Comparison of ENCODE assay signal across 18 mouse cellular contexts in the genomic region with DNA sequence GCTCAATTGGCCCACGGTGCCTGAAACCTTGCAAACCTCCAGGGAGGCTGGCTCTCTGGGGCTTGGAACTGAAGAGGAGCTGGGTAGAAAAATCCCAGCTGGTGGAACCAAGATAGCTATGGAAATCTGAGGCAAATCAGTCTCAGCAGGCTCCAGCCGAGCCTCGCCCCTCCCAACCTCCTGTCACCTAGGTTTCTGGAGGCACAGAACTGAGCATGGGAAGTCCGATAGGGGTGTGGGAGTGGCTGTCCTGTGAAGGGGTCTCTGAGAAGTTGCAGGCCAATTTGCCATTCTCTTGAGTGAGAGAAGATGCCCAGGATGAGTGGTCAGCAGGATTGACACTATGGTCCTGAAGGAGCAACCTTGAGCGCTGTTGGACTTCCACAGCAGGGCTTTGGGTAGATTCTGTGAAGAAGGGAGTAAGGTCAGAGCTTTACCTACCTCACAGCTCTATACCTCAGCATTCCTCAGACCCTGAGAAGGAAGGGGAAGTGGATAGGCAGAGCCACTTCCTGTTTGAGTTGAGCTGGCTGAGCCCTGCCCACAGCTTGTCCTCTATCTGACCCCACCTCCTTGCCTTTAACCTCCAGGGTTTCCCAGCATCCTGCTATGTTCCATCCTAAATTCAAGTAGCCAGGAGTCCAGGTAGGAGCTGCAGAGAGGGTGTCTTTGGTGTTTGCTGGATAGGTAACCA. TPM values are rescaled to one million over a fixed set of nuclear protein-coding genes. Genes with fewer than 3 reads are reported as not detected.
DNase-seq lines count a peak whose midpoint lies in the region; ATAC-seq and TF ChIP-seq lines count a peak whose summit lies in the region.
"Had no signal": no experiment of that assay in that cellular context is flagged by ENCODE, and none has a peak within 500 bp of the region (broad histone marks: within the 10 kb centered on the region; RNA-seq: fewer than 3 reads in every experiment).

No protein-coding gene starts in this region.

- TF ChIP-seq RAD21 in MEL (IDR thresholded peaks at IDR 0.05; ENCODE audit: low read depth, low read length), result no peak

- H3K9me3 ChIP-seq in MEL (replicated peaks; ENCODE audit: insufficient read depth, low read length), result no peaks in the 10 kb centered on the region
- no peaks in the 10 kb centered on the region for H3K9me3 ChIP-seq in intestine, postnatal 0 days (ENCODE audit: control insufficient read depth)
- no peaks in the 10 kb centered on the region for H3K9me3 ChIP-seq in stomach, postnatal 0 days (ENCODE audit: control insufficient read depth, low read length)
- H3K9me3 ChIP-seq in kidney, embryonic 15.5 days (replicated peaks), result no peaks in the 10 kb centered on the region
- no peaks in the 10 kb centered on the region for H3K9me3 ChIP-seq in forebrain, embryonic 10.5 days
- H3K9me3 ChIP-seq: liver, embryonic 13.5 days; midbrain, embryonic 10.5 days had no signal

- H3K4me1 ChIP-seq in thymus, adult 2 months (replicated peaks; ENCODE audit: control insufficient read depth, insufficient read depth, low read length), result peaks cover 54% of the 10 kb centered on the region
- peaks cover 0 to 14% of the 10 kb centered on the region in 2 experiments; a peak in 3 of 4 replicates for H3K4me1 ChIP-seq in MEL (ENCODE audit: control insufficient read depth in 1 of 2, insufficient read depth in 2 of 2, low read length in 2 of 2)
- H3K4me1 ChIP-seq in intestine, postnatal 0 days (replicated peaks; ENCODE audit: control insufficient read depth, insufficient read depth, low read length), result no peaks in the 10 kb centered on the region
- peaks cover 4% of the 10 kb centered on the region; the same call in 1 of the 2 replicates for H3K4me1 ChIP-seq in stomach, postnatal 0 days (replicated peaks; ENCODE audit: control insufficient read depth, insufficient read depth)
- H3K4me1 ChIP-seq in kidney, embryonic 15.5 days, result peaks cover 32% of the 10 kb centered on the region
- peaks cover 37% of the 10 kb centered on the region for H3K4me1 ChIP-seq in forebrain, embryonic 10.5 days
- H3K4me1 ChIP-seq: liver, embryonic 13.5 days had no signal

- H3K4me2 ChIP-seq in intestine, postnatal 0 days (replicated peaks; ENCODE audit: low read depth), result peak overlapping the region; percentile 24; the same call in 1 of the 2 replicates
- H3K4me2 ChIP-seq in stomach, postnatal 0 days (replicated peaks; ENCODE audit: low read depth), result 0 out of 2 replicates have a peak overlapping the region, but pooled peaks have one; percentile 17
- no peak overlapping the region for H3K4me2 ChIP-seq in kidney, embryonic 15.5 days
- H3K4me2 ChIP-seq: hindbrain, embryonic 14.5 days; liver, embryonic 13.5 days had no signal

- no peak for DNase-seq in thymus, adult 2 months
- no peak for DNase-seq in thymus, postnatal 25 days
- peak; percentile 72 for DNase-seq in MEL (ENCODE audit: low read depth, low spot score)
- peak; percentile 66 for DNase-seq in stomach, postnatal 0 days (ENCODE audit: low spot score)
- no peak for DNase-seq in forebrain, embryonic 10.5 days (ENCODE audit: extremely low spot score, low spot score)
- DNase-seq: cerebellum, postnatal 14 days; kidney, postnatal 4 days; liver, embryonic 13.5 days; right cerebral cortex, postnatal 14 days had no signal

- peak; percentile 28; the same call in 1 of the 2 replicates for ATAC-seq in intestine, postnatal 0 days
- ATAC-seq in stomach, postnatal 0 days (ENCODE audit: low FRiP score, low TSS enrichment), result peak; percentile 84
- ATAC-seq in kidney, embryonic 15.5 days (replicated peaks; ENCODE audit: low FRiP score), result no peak
- ATAC-seq in erythroblast, adult 5-6 weeks (replicated peaks; ENCODE audit: low FRiP score, poor library complexity, severe bottlenecking), result no peak
- ATAC-seq: Patski had no signal

- H3K36me3 ChIP-seq in thymus, adult 2 months (ENCODE audit: control insufficient read depth, insufficient read depth, low read length), result no peaks in the 10 kb centered on the region
- H3K36me3 ChIP-seq in MEL (ENCODE audit: control insufficient read depth in 1 of 2, insufficient read depth in 2 of 2, low read length in 2 of 2), result peaks cover 0 to 7% of the 10 kb centered on the region in 2 experiments; a peak in 2 of 4 replicates
- H3K36me3 ChIP-seq in intestine, postnatal 0 days (ENCODE audit: control insufficient read depth, insufficient read depth), result no peaks in the 10 kb centered on the region
- H3K36me3 ChIP-seq in stomach, postnatal 0 days (ENCODE audit: control insufficient read depth, insufficient read depth, low read length), result no peaks in the 10 kb centered on the region
- H3K36me3 ChIP-seq in kidney, embryonic 15.5 days, result no peaks in the 10 kb centered on the region
- H3K36me3 ChIP-seq in forebrain, embryonic 10.5 days (replicated peaks), result no peaks in the 10 kb centered on the region
- H3K36me3 ChIP-seq: liver, embryonic 13.5 days; midbrain, embryonic 10.5 days had no signal

- H3K79me2 ChIP-seq in MEL (ENCODE audit: control insufficient read depth, insufficient read depth, low read length, poor library complexity), result no peaks in the 10 kb centered on the region

- H3K27me3 ChIP-seq in thymus, adult 2 months (ENCODE audit: control insufficient read depth, insufficient read depth, low read length), result no peaks in the 10 kb centered on the region
- H3K27me3 ChIP-seq in MEL (ENCODE audit: control insufficient read depth in 1 of 2, insufficient read depth in 2 of 2, low read length in 2 of 2), result no peaks in the 10 kb centered on the region
- no peaks in the 10 kb centered on the region for H3K27me3 ChIP-seq in intestine, postnatal 0 days (replicated peaks; ENCODE audit: control insufficient read depth, insufficient read depth, low read length)
- H3K27me3 ChIP-seq in stomach, postnatal 0 days (ENCODE audit: control insufficient read depth, insufficient read depth, low read length), result no peaks in the 10 kb centered on the region
- H3K27me3 ChIP-seq in kidney, embryonic 15.5 days, result no peaks in the 10 kb centered on the region
- H3K27me3 ChIP-seq in forebrain, embryonic 10.5 days (ENCODE audit: poor library complexity, severe bottlenecking), result no peaks in the 10 kb centered on the region
- H3K27me3 ChIP-seq: liver, embryonic 13.5 days; Patski had no signal

- 0 out of 4 replicates have a peak, but pooled peaks of 1 of the 2 experiments have one; percentile 45 for TF ChIP-seq EP300 in MEL (IDR thresholded peaks at IDR 0.05; ENCODE audit: low read depth in 1 of 2, low read length in 2 of 2)
- TF ChIP-seq EP300 in stomach, postnatal 0 days (optimal IDR thresholded peaks at IDR 0.05), result no peak

- no peak for TF ChIP-seq CTCF in thymus, adult 2 months (IDR thresholded peaks at IDR 0.05; ENCODE audit: borderline replicate concordance, control insufficient read depth, extremely low read depth, insufficient read depth, low read length, poor library complexity)
- no peak for TF ChIP-seq CTCF in MEL (IDR thresholded peaks at IDR 0.05 in 2 of 3, conservative IDR thresholded peaks at IDR 0.05 in 1 of 3; ENCODE audit: control insufficient read depth in 1 of 3, insufficient read depth in 1 of 3, low read depth in 2 of 3, low read length in 3 of 3, poor library complexity in 1 of 3, severe bottlenecking in 1 of 3)
- TF ChIP-seq CTCF in intestine, postnatal 0 days (IDR thresholded peaks at IDR 0.05; ENCODE audit: low read depth), result no peak
- TF ChIP-seq CTCF in stomach, postnatal 0 days (IDR thresholded peaks at IDR 0.05; ENCODE audit: low read depth), result no peak

- H3K9ac ChIP-seq in MEL (ENCODE audit: control insufficient read depth, low read depth, low read length, poor library complexity, severe bottlenecking), result peak overlapping the region; percentile 32; the same call in 1 of the 2 replicates
- no peak overlapping the region for H3K9ac ChIP-seq in intestine, postnatal 0 days (ENCODE audit: low read depth, low read length)
- H3K9ac ChIP-seq in stomach, postnatal 0 days (ENCODE audit: low read length), result 0 out of 2 replicates have a peak overlapping the region, but pooled peaks have one; percentile 2
- no peak overlapping the region for H3K9ac ChIP-seq in kidney, embryonic 15.5 days
- H3K9ac ChIP-seq: hindbrain, embryonic 14.5 days; liver, embryonic 13.5 days had no signal

- H3K4me3 ChIP-seq in thymus, adult 2 months (ENCODE audit: control insufficient read depth, insufficient read depth, low read length), result no peak overlapping the region
- peak overlapping the region; percentile 25 to 26; a peak in 2 of 4 replicates for H3K4me3 ChIP-seq in MEL (ENCODE audit: control insufficient read depth in 1 of 2, insufficient read depth in 1 of 2, low read depth in 2 of 2, low read length in 2 of 2)
- no peak overlapping the region for H3K4me3 ChIP-seq in intestine, postnatal 0 days (ENCODE audit: low read depth, low read length)
- no peak overlapping the region for H3K4me3 ChIP-seq in stomach, postnatal 0 days (ENCODE audit: low read depth, low read length)
- no peak overlapping the region for H3K4me3 ChIP-seq in kidney, embryonic 15.5 days (replicated peaks)
- H3K4me3 ChIP-seq in forebrain, embryonic 10.5 days, result no peak overlapping the region
- H3K4me3 ChIP-seq: erythroblast, embryonic 14.5 days; liver, embryonic 13.5 days; midbrain, embryonic 10.5 days had no signal

- TF ChIP-seq POLR2A in thymus, adult 2 months (IDR thresholded peaks at IDR 0.05; ENCODE audit: control insufficient read depth, extremely low read depth, insufficient read depth, low read length, poor library complexity), result no peak
- peak in 1 of 2 experiments; percentile 55; a peak in 2 of 4 replicates for TF ChIP-seq POLR2A in MEL (IDR thresholded peaks at IDR 0.05; ENCODE audit: control insufficient read depth in 1 of 2, insufficient read depth in 1 of 2, low read depth in 1 of 2, low read length in 2 of 2, poor library complexity in 1 of 2)

- peak overlapping the region; percentile 81 for H3K27ac ChIP-seq in thymus, adult 2 months (ENCODE audit: control insufficient read depth, insufficient read depth, low read length)
- no peak overlapping the region; the same call in 1 of the 2 replicates for H3K27ac ChIP-seq in MEL (ENCODE audit: control insufficient read depth, low read depth, low read length)
- no peak overlapping the region for H3K27ac ChIP-seq in intestine, postnatal 0 days (ENCODE audit: low read depth, low read length)
- H3K27ac ChIP-seq in stomach, postnatal 0 days (replicated peaks), result peak overlapping the region; percentile 82
- no peak overlapping the region for H3K27ac ChIP-seq in kidney, embryonic 15.5 days
- no peak overlapping the region for H3K27ac ChIP-seq in forebrain, embryonic 10.5 days
- H3K27ac ChIP-seq: hindbrain, embryonic 14.5 days; liver, embryonic 13.5 days; midbrain, embryonic 10.5 days had no signal

- WGBS in thymus, adult 2 months, result 68% methylated on average over 5 of the region's 5 CpGs
- 51% methylated on average over 5 of the region's 5 CpGs for WGBS in intestine, postnatal 0 days
- WGBS in stomach, postnatal 0 days, result 46% methylated on average over 5 of the region's 5 CpGs
- WGBS in kidney, embryonic 15.5 days, result 60% methylated on average over 5 of the region's 5 CpGs
- 72% methylated on average over 5 of the region's 5 CpGs for WGBS in forebrain, embryonic 10.5 days

RNA-seq across cellular contexts. Expression of a gene that starts 8.2 kb away (rescaled TPM):
- polyA plus RNA-seq in thymus, adult 2 months (2012; rRNA removed), result 2.4 and 3.5 TPM in 2 replicates
- total RNA-seq in MEL (2012; rRNA removed), result not detected in 2 replicates
- polyA plus RNA-seq in MEL (2012; ENCODE audit: insufficient read depth in 1 of 2, insufficient read length in 2 of 2, low read depth in 1 of 2, low replicate concordance in 2 of 2, missing spikeins in 1 of 2), result under 1 TPM in 1 of 2 experiments, not detected in 1; 0.11 TPM
- polyA plus RNA-seq in intestine, postnatal 0 days (2015; fragmentation: Nextera tagmentation; extraction: Ambion mirVana), result 2.1 and 2.6 TPM in 2 replicates
- polyA plus RNA-seq in stomach, postnatal 0 days (2015; fragmentation: Nextera tagmentation; extraction: Ambion mirVana), result 2.7 TPM in 2 replicates
- 7.8 TPM in 2 replicates for polyA plus RNA-seq in kidney, embryonic 15.5 days (2015; fragmentation: Nextera tagmentation; extraction: Ambion mirVana)
- not detected in 2 replicates for total RNA-seq in erythroblast, adult 5-6 weeks (2015; ENCODE audit: low replicate concordance)
- not detected in 2 replicates for total RNA-seq in erythroblast, adult 5-6 weeks (2017; ENCODE audit: low replicate concordance)
- polyA plus RNA-seq in forebrain, embryonic 10.5 days (2016; fragmentation: Nextera tagmentation; extraction: Ambion mirVana), result 0.10 and 0.41 TPM in 2 replicates
- total RNA-seq: left cerebral cortex, postnatal 14 days had no signal
- polyA plus RNA-seq: erythroblast, embryonic 14.5 days; neural tube, embryonic 14.5 days had no signal

RNA-seq across cellular contexts. Expression of a gene that starts 41.4 kb away (rescaled TPM):
- polyA plus RNA-seq in thymus, adult 2 months (2012; rRNA removed), result 82.1 and 85.2 TPM in 2 replicates
- total RNA-seq in MEL (2012; rRNA removed), result 13.6 and 16.2 TPM in 2 replicates
- 1 to 10 TPM in 1 of 2 experiments, not detected in 1; 9.3 TPM for polyA plus RNA-seq in MEL (2012; ENCODE audit: insufficient read depth in 1 of 2, insufficient read length in 2 of 2, low read depth in 1 of 2, low replicate concordance in 2 of 2, missing spikeins in 1 of 2)
- polyA plus RNA-seq in intestine, postnatal 0 days (2015; fragmentation: Nextera tagmentation; extraction: Ambion mirVana), result 0.55 and 0.56 TPM in 2 replicates
- 2.2 and 3.3 TPM in 2 replicates for polyA plus RNA-seq in stomach, postnatal 0 days (2015; fragmentation: Nextera tagmentation; extraction: Ambion mirVana)
- polyA plus RNA-seq in kidney, embryonic 15.5 days (2015; fragmentation: Nextera tagmentation; extraction: Ambion mirVana), result 1.7 and 2.4 TPM in 2 replicates
- 16.5 TPM in 1 of 2 replicates, not detected in the other for total RNA-seq in erythroblast, adult 5-6 weeks (2015; ENCODE audit: low replicate concordance)
- total RNA-seq in erythroblast, adult 5-6 weeks (2017; ENCODE audit: low replicate concordance), result 2.3 and 2.9 TPM in 2 replicates
- 0.72 and 1.1 TPM in 2 replicates for polyA plus RNA-seq in forebrain, embryonic 10.5 days (2016; fragmentation: Nextera tagmentation; extraction: Ambion mirVana)
- polyA plus RNA-seq: erythroblast, embryonic 14.5 days had no signal

RNA-seq across cellular contexts. Expression of a gene that starts 42.4 kb away (rescaled TPM):
- polyA plus RNA-seq in thymus, adult 2 months (2012; rRNA removed), result 89.1 and 93.3 TPM in 2 replicates
- total RNA-seq in MEL (2012; rRNA removed), result 27.5 and 28.7 TPM in 2 replicates
- 10 to 100 TPM in 1 of 2 experiments, not detected in 1; 52.9 TPM for polyA plus RNA-seq in MEL (2012; ENCODE audit: insufficient read depth in 1 of 2, insufficient read length in 2 of 2, low read depth in 1 of 2, low replicate concordance in 2 of 2, missing spikeins in 1 of 2)
- 3.4 and 3.5 TPM in 2 replicates for polyA plus RNA-seq in intestine, postnatal 0 days (2015; fragmentation: Nextera tagmentation; extraction: Ambion mirVana)
- polyA plus RNA-seq in stomach, postnatal 0 days (2015; fragmentation: Nextera tagmentation; extraction: Ambion mirVana), result 4.9 and 5.4 TPM in 2 replicates
- polyA plus RNA-seq in kidney, embryonic 15.5 days (2015; fragmentation: Nextera tagmentation; extraction: Ambion mirVana), result 39.4 and 42.8 TPM in 2 replicates
- total RNA-seq in erythroblast, adult 5-6 weeks (2015; ENCODE audit: low replicate concordance), result 5.2 and 7.7 TPM in 2 replicates
- 11.6 and 16.0 TPM in 2 replicates for total RNA-seq in erythroblast, adult 5-6 weeks (2017; ENCODE audit: low replicate concordance)
- 81.2 and 86.9 TPM in 2 replicates for polyA plus RNA-seq in forebrain, embryonic 10.5 days (2016; fragmentation: Nextera tagmentation; extraction: Ambion mirVana)

RNA-seq across cellular contexts. Expression of a gene that starts 53.8 kb away (rescaled TPM):
- polyA plus RNA-seq in thymus, adult 2 months (2012; rRNA removed), result 68.9 and 81.3 TPM in 2 replicates
- 1.6 and 1.7 TPM in 2 replicates for total RNA-seq in MEL (2012; rRNA removed)
- polyA plus RNA-seq in MEL (2012; ENCODE audit: insufficient read depth in 1 of 2, insufficient read length in 2 of 2, low read depth in 1 of 2, low replicate concordance in 2 of 2, missing spikeins in 1 of 2), result 1 to 10 TPM in 1 of 2 experiments, not detected in 1; 2.7 TPM
- polyA plus RNA-seq in intestine, postnatal 0 days (2015; fragmentation: Nextera tagmentation; extraction: Ambion mirVana), result 0.14 and 0.35 TPM in 2 replicates
- polyA plus RNA-seq in stomach, postnatal 0 days (2015; fragmentation: Nextera tagmentation; extraction: Ambion mirVana), result 0.21 and 0.48 TPM in 2 replicates
- 0.72 and 0.78 TPM in 2 replicates for polyA plus RNA-seq in kidney, embryonic 15.5 days (2015; fragmentation: Nextera tagmentation; extraction: Ambion mirVana)
- 5.2 TPM in 1 of 2 replicates, not detected in the other for total RNA-seq in erythroblast, adult 5-6 weeks (2015; ENCODE audit: low replicate concordance)
- 5.5 TPM in 1 of 2 replicates, not detected in the other for total RNA-seq in erythroblast, adult 5-6 weeks (2017; ENCODE audit: low replicate concordance)
- 0.72 and 1.1 TPM in 2 replicates for polyA plus RNA-seq in forebrain, embryonic 10.5 days (2016; fragmentation: Nextera tagmentation; extraction: Ambion mirVana)

Comparison
In these comparisons a context has a peak if more than half of its experiments do, and no peak if none do; other contexts are left out.
1. DNase-seq: peak in MEL (single experiment) and stomach, postnatal 0 days (single experiment); none in thymus, adult 2 months (single experiment), thymus, postnatal 25 days (single experiment) and forebrain, embryonic 10.5 days (single experiment).
2. H3K27ac ChIP-seq: peak in thymus, adult 2 months (single experiment) and stomach, postnatal 0 days (single experiment); none in MEL (single experiment), intestine, postnatal 0 days (single experiment), kidney, embryonic 15.5 days (single experiment) and forebrain, embryonic 10.5 days (single experiment).
3. H3K4me3 ChIP-seq: peak in MEL (2 of 2); none in thymus, adult 2 months (single experiment), intestine, postnatal 0 days (single experiment), stomach, postnatal 0 days (single experiment), kidney, embryonic 15.5 days (single experiment) and forebrain, embryonic 10.5 days (single experiment).
4. H3K9ac ChIP-seq: peak in MEL (single experiment) and stomach, postnatal 0 days (single experiment); none in intestine, postnatal 0 days (single experiment) and kidney, embryonic 15.5 days (single experiment).
5. ATAC-seq: peak in intestine, postnatal 0 days (single experiment) and stomach, postnatal 0 days (single experiment); none in kidney, embryonic 15.5 days (single experiment) and erythroblast, adult 5-6 weeks (single experiment).